Mouse (Mus musculus) embryonic facial prominence, embryonic 12.5 days (tissue): ENCODE results near the gene D130052B06Rik. TPM values are rescaled to one million over a fixed set of nuclear protein-coding genes. Genes with fewer than 3 reads are reported as not detected.
A peak's percentile ranks its signal among the peaks of the same experiment; 100 is the strongest.

Experiments used
- ATAC-seq: fragments of 200-750 bp; cut with Nextera tagmentation; 2 replicates; pipeline ENCODE4 v1.8.0; 2017; ENCODE audit not compliant: insufficient number of reproducible peaks, insufficient read depth, low FRiP score, low TSS enrichment
- H3K27ac ChIP-seq: fragments of 300-500 bp; sonication (generic); 2 replicates; pipeline ENCODE4 v1.5.1; 2016; ENCODE audit warnings: mild to moderate bottlenecking
- H3K27me3 ChIP-seq: fragments of 300-500 bp; sonication (generic); 2 replicates; pipeline ENCODE4 v1.6.1; 2016; ENCODE audit warnings: mild to moderate bottlenecking, moderate library complexity
- H3K36me3 ChIP-seq: fragments of 300-500 bp; sonication (generic); 2 replicates; pipeline ENCODE4 v1.6.1; 2016; ENCODE audit warnings: mild to moderate bottlenecking
- H3K4me1 ChIP-seq: fragments of 300-500 bp; sonication (generic); 2 replicates; pipeline ENCODE4 v1.6.1; 2016
- H3K4me2 ChIP-seq: fragments of 300-500 bp; sonication (generic); replicated peaks from 2 replicates; pipeline ENCODE4 v1.6.1; 2016; ENCODE audit warnings: mild to moderate bottlenecking, moderate library complexity
- H3K4me3 ChIP-seq: fragments of 300-500 bp; sonication (generic); 2 replicates; pipeline ENCODE4 v1.5.1; 2016; ENCODE audit warnings: mild to moderate bottlenecking
- H3K9ac ChIP-seq: fragments of 300-500 bp; sonication (generic); 2 replicates; pipeline ENCODE4 v1.6.1; 2016; ENCODE audit warnings: mild to moderate bottlenecking, moderate library complexity
- H3K9me3 ChIP-seq: fragments of 300-500 bp; sonication (generic); 2 replicates; pipeline ENCODE4 v1.6.1; 2016; ENCODE audit warnings: mild to moderate bottlenecking, moderate library complexity
- WGBS: fragments of 180-500 bp; shearing (Covaris S2); methylation state at CpG from one replicate; pipeline ENCODE4 v1.1.7; 2016; 5-methylcytosine and 5-hydroxymethylcytosine counted together
- polyA plus RNA-seq: library from polyadenylated mRNA; unstranded; fragments of >200 nt; fragmentation: Nextera tagmentation; extraction: Ambion mirVana; gene quantifications from 2 replicates; pipeline ENCODE4 v1.2.1, GENCODE M21; 2016

The D130052B06Rik gene
- polyA plus RNA-seq, 1 experiment from 2014 or later, result 0.56 TPM

DNA sequence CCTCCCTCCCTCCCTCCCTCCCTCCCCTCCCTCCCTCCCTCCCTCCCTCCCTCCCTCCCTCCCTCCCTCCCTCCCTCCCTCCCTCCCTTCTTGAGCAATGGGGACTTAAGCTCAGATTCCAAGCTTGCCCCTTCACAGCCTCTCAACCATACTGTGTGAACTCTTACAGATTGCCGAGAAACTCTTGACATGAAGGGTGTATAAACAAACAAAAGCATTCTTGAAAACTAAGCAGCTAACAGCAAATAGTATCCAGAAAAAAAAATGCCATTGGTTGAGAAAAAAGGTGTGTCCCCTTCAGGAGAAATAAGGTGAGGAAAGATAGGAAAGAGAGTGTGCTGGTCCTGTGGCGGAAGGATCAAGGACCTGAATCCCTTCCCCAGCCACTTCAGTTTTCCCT, 4.1 kb downstream of the D130052B06Rik start:
- H3K4me3 ChIP-seq, result no peak overlapping the region
- H3K4me2 ChIP-seq, result no peak overlapping the region
- H3K9me3 ChIP-seq, result no peaks in the 10 kb centered on the region
- H3K4me1 ChIP-seq, result peaks cover 5% of the 10 kb centered on the region; the same call in 1 of the 2 replicates
- H3K9ac ChIP-seq, result no peak overlapping the region
- WGBS, result 69% methylated on average over 2 of the region's 2 CpGs
- H3K36me3 ChIP-seq, result no peaks in the 10 kb centered on the region
- H3K27me3 ChIP-seq, result no peaks in the 10 kb centered on the region
- ATAC-seq, result no peak
- no peak overlapping the region for H3K27ac ChIP-seq

- Histone ChIP-seq H3K27ac (no peak overlapping the region), H3K36me3 (no peaks in the 10 kb centered on the region), H3K4me3 (no peak overlapping the region), H3K9me3 (no peaks in the 10 kb centered on the region), H3K9ac (no peak overlapping the region), H3K4me1 (peaks cover 5% of the 10 kb centered on the region; the same call in 1 of the 2 replicates), H3K27me3 (no peaks in the 10 kb centered on the region), H3K4me2 (no peak overlapping the region)
- WGBS, result 13% methylated on average over 3 of the region's 3 CpGs
- ATAC-seq, result peak; percentile 84; the same call in 1 of the 2 replicates
These were observed 8.7 kb downstream of the D130052B06Rik start for GRCm38 (mm10) chr11:33607784-33608183.

DNA sequence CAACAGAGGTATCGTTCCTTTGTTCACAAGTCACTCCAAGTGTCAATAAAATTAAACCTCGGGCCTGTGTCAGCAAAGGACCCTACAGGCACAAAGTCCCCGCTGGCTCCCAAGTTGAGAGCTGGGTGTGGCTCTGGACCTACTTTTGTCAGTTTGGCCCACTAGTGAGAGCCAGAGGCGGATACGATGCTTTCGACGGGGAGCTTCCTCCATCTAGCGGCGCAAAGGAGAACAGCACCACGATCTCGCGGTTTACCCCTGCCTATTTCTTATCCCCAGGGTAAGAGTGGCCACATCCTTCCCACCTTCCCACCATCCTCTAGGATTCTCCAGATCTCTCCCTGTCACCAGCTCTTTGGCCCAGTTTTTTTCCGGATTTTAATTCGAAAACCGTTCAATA, 15.1 kb downstream of the D130052B06Rik start:
- WGBS, result 7% methylated on average over 15 of the region's 15 CpGs
- Histone ChIP-seq H3K4me1 (no peaks in the 10 kb centered on the region), H3K27me3 (no peaks in the 10 kb centered on the region), H3K4me3 (no peak overlapping the region), H3K27ac (no peak overlapping the region), H3K4me2 (no peak overlapping the region), H3K36me3 (no peaks in the 10 kb centered on the region), H3K9ac (no peak overlapping the region), H3K9me3 (no peaks in the 10 kb centered on the region)
- ATAC-seq, result no peak

DNA sequence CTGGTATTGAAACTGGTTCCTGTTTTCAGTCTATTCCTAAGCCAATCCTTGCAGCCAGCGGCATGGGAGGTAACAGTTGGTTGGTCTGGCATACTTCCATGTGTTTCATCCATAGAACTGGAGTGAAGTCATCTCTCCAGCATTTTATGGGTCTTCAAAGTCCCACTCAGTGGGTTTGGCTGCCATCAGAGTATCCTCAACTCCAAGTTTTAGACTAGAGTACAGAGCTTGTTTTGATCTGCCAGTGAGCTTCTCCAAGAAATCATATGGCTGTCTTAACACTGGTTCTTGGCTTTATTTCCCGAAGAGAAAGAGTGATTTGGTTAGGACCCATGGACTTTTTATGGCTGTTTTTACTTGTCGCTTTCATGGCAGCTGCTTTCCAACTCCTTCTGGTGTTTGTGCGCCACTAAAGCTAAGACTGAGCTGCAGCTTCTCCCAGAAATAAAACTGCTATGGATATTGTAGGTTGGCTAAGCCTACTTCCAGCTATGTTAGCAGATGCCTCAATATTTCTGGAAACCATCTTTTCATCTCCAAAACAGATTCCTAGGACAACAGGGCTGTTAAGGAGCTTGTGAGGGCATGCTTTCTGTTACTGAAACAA, 28.1 kb downstream of the D130052B06Rik start:
- Histone ChIP-seq H3K27ac (no peak overlapping the region), H3K36me3 (no peaks in the 10 kb centered on the region), H3K9ac (no peak overlapping the region), H3K4me3 (no peak overlapping the region), H3K9me3 (no peaks in the 10 kb centered on the region), H3K27me3 (no peaks in the 10 kb centered on the region), H3K4me2 (no peak overlapping the region), H3K4me1 (no peaks in the 10 kb centered on the region)
- no peak for ATAC-seq
- 82% methylated on average over 4 of the region's 4 CpGs for WGBS

DNA sequence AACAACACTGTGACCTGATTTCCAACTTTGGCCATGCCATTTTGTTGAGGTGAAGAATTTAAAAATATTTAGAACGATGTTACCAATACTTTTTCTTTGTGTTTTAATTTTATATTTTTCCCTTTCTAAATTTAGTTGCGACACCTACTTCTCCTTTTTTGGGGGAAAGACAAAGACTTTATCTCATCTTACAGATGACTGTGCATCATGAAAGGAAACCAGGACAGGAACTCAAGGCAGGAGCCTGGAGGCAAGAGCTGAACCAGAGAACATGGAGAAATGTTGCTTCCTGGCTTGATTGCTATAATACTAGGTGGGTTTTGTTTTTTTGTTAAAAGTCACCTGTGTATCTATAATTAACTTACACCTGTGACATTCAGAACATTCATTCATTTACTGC, 38.0 kb downstream of the D130052B06Rik start:
- Histone ChIP-seq H3K4me3 (no peak overlapping the region), H3K4me2 (no peak overlapping the region), H3K27ac (no peak overlapping the region), H3K27me3 (no peaks in the 10 kb centered on the region), H3K9ac (no peak overlapping the region), H3K4me1 (no peaks in the 10 kb centered on the region), H3K36me3 (no peaks in the 10 kb centered on the region), H3K9me3 (no peaks in the 10 kb centered on the region)
- WGBS, result 95% methylated on average over 2 of the region's 2 CpGs
- no peak for ATAC-seq

DNA sequence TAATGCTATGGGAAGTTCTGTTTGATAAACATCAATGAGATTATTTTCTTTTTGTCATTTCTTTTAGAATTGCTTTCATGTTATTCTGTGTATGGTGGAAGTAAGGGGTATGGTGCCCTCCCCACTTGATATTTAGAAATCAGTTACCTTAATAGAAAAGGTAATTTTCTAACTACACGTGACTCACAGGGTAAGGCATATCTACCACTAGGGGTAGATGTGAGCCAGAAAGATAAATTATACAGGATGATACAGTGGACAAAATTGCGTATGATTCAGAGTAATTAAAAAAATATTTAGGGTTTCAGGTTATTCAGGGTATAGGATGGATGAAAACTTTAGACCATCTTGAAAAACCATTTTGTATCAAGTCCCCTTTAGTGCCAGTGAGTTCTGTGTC, 50.3 kb downstream of the D130052B06Rik start:
- ATAC-seq, result no peak
- Histone ChIP-seq H3K9ac (no peak overlapping the region), H3K4me3 (no peak overlapping the region), H3K4me1 (0 out of 2 replicates have a peak, but pooled peaks cover 4% of the 10 kb centered on the region), H3K27ac (no peak overlapping the region), H3K27me3 (no peaks in the 10 kb centered on the region), H3K9me3 (no peaks in the 10 kb centered on the region), H3K4me2 (no peak overlapping the region), H3K36me3 (no peaks in the 10 kb centered on the region)
- 72% methylated on average over 2 of the region's 2 CpGs for WGBS

- ATAC-seq, result no peak
- Histone ChIP-seq H3K4me1 (no peaks in the 10 kb centered on the region), H3K36me3 (no peaks in the 10 kb centered on the region), H3K4me3 (no peak overlapping the region), H3K9ac (no peak overlapping the region), H3K27me3 (no peaks in the 10 kb centered on the region), H3K4me2 (no peak overlapping the region), H3K27ac (no peak overlapping the region), H3K9me3 (no peaks in the 10 kb centered on the region)
- WGBS, result 77% methylated on average over 2 of the region's 2 CpGs
These were observed 55.4 kb downstream of the D130052B06Rik start for GRCm38 (mm10) chr11:33654485-33654884.

DNA sequence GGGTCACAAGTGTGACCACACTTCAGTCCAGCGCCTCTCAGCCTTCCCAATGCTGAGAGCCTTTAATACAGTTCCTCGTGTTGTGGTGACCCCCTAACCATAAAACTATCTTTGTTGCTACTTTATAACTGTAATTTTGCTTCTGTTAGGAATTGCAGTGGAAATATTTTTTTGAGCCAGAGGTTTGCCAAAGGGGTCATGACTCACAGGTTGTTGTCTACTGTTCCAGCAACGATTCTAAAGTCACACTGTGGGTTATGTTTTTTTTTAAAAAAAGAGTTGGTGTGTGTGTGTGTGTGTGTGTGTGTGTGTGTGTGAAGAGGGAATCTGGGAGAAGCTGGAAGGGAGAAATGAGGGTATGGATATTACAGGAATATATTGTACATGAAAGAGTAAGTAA, 56.1 kb downstream of the D130052B06Rik start:
- Histone ChIP-seq H3K4me1 (no peaks in the 10 kb centered on the region), H3K9me3 (no peaks in the 10 kb centered on the region), H3K4me3 (no peak overlapping the region), H3K4me2 (no peak overlapping the region), H3K36me3 (no peaks in the 10 kb centered on the region), H3K9ac (no peak overlapping the region), H3K27ac (no peak overlapping the region), H3K27me3 (no peaks in the 10 kb centered on the region)
- WGBS, result 74% methylated on average over 3 of the region's 3 CpGs
- ATAC-seq, result no peak

DNA sequence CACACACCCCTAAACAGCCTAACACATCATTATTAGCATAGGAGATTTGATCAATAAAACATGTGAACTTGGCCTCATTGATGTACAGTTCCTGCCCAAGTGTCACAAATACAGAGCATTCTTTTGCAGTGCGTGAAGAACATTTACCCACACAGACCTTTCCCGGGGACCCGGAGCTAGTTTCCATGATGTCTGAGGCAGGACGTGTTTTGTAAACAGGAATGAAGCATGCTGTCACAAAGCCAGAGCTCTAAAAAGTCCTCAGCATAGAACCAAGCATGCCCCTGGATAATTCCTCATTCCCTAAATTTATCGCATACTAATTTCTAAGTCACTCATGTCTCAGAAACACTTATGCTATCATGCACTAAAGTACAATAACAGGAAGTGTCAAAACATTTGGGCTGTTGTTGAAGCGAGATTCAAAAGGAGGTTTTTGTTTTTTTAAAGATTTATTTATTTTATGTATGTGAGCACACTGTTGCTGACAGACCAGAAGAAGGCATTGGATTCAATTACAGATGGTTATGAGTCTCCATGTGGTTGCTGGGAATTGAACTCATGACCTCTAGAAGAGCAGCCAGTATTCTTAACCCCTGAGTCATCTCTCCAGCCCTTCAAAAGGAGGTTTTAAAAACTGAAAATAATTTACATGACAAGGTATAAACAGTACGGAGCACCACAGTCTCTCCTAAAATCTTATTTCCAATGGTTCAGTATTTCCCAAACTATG, 56.9 kb downstream of the D130052B06Rik start:
- H3K4me2 ChIP-seq, result no peak overlapping the region
- no peaks in the 10 kb centered on the region for H3K36me3 ChIP-seq
- H3K27me3 ChIP-seq, result no peaks in the 10 kb centered on the region
- WGBS, result 77% methylated on average over 7 of the region's 7 CpGs
- no peaks in the 10 kb centered on the region for H3K9me3 ChIP-seq
- no peaks in the 10 kb centered on the region for H3K4me1 ChIP-seq
- no peak overlapping the region for H3K27ac ChIP-seq
- no peak overlapping the region for H3K4me3 ChIP-seq
- ATAC-seq, result no peak
- H3K9ac ChIP-seq, result no peak overlapping the region

DNA sequence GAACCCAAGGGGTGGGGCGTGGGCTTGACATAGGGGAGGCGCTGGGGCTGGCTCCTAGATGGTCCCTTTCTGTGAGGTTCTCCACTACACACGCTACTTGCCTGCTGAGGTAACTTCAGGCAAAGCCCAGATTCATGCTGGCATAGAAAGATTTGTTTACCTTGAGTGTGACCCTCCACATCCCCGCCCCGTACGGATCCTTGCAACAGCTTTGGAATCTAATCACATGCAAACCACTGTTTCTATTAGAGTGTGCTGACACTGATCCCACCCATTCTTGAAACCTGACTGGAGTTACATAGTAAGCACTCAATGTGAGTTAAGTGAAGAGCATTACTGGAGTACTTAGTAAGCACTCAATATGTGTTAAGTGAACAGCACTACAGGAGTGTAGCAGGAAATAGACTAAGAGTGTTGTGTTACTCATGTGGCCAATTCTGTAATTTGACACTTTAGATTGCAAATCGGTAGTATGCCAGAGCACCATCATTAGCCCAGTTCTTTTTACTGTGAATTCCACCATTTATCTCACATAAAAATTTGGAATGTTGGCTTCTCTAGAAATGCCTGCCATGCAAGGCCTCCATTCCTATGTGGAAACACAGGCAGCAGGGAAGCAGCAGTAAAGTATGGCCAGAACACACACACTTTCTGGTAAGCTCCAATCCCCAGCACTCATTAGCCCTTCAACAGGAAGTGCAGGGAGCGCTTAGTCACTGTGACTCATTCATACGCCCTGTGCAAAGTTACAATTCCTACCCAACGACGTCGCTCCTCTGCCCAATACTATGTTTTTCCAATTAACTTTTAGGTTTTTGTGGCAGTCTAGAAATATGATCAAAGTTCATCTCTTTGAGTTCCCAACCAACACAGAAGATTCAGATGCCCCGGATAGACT, 61.2 kb downstream of the D130052B06Rik start:
- 72% methylated on average over 13 of the region's 13 CpGs for WGBS

DNA sequence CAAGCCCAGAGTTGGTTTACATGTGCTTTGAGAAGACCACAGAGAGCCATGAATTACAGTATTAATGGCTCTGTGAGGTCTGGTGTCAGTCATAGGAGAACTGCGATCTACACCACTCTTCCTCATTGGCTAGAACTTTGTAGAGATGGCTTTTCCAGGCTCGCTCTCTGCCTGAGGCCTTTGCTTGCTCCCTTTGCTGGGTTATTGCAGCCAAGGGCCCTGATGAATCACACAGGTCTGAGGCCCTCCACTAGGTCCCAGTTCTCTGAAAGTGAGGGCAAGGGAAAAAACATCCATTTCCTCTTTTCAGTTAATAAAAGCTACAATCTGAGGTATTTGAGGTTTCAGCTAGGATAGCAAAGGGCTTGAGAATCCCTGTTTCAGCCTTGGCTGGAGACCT, 64.5 kb downstream of the D130052B06Rik start:
- no peak for ATAC-seq
- Histone ChIP-seq H3K27ac (no peak overlapping the region), H3K4me3 (no peak overlapping the region), H3K4me2 (no peak overlapping the region), H3K36me3 (no peaks in the 10 kb centered on the region), H3K27me3 (no peaks in the 10 kb centered on the region), H3K9ac (no peak overlapping the region), H3K4me1 (no peaks in the 10 kb centered on the region), H3K9me3 (no peaks in the 10 kb centered on the region)
- 84% methylated on average over 2 of the region's 2 CpGs for WGBS

More for the DNA sequence above, 61.2 kb downstream of the D130052B06Rik start:
- no peak overlapping the region for H3K4me3 ChIP-seq
- H3K27ac ChIP-seq, result no peak overlapping the region
- no peaks in the 10 kb centered on the region for H3K4me1 ChIP-seq
- no peaks in the 10 kb centered on the region for H3K27me3 ChIP-seq
- no peaks in the 10 kb centered on the region for H3K36me3 ChIP-seq
- no peak overlapping the region for H3K4me2 ChIP-seq
- H3K9ac ChIP-seq, result no peak overlapping the region
- no peaks in the 10 kb centered on the region for H3K9me3 ChIP-seq
- no peak for ATAC-seq
